Mouse (Mus musculus): Measurements from ENCODE around the gene Ptma. TPM values are rescaled to one million over a fixed set of nuclear protein-coding genes. Genes with fewer than 3 reads are reported as not detected.

Gene Ptma
- polyA plus RNA-seq, 1 experiment from 2014 or later: 2,949 TPM

GRCm38 (mm10) chr1:86487295-86487907, 39.1 kb upstream of the Ptma start:
- ATAC-seq (replicated peaks; ENCODE audit: low FRiP score): peak; percentile 96
- no peaks in the 10 kb centered on the region for H3K36me3 ChIP-seq
- peak overlapping the region; percentile 97 for H3K27ac ChIP-seq

GRCm38 (mm10) chr1:86487908-86488314, 38.6 kb upstream of the Ptma start:
- ATAC-seq (replicated peaks; ENCODE audit: low FRiP score): no peak; the same call in 1 of the 2 replicates
- peak overlapping the region; percentile 97 for H3K27ac ChIP-seq
- whole genome bisulfite sequencing: 8% methylated on average over 20 of the region's 20 CpGs
- H3K36me3 ChIP-seq: no peaks in the 10 kb centered on the region
- peak overlapping the region; percentile 81 for H3K4me2 ChIP-seq
- peak overlapping the region; percentile 65 for H3K4me3 ChIP-seq (replicated peaks)
- H3K4me1 ChIP-seq: peaks cover 43% of the 10 kb centered on the region
- H3K27me3 ChIP-seq: no peaks in the 10 kb centered on the region
- H3K9me3 ChIP-seq (replicated peaks): no peaks in the 10 kb centered on the region
- H3K9ac ChIP-seq: peak overlapping the region; percentile 81

More at GRCm38 (mm10) chr1:86487295-86487907, 39.1 kb upstream of the Ptma start:
- WGBS: under 1% methylated on average over 74 of the region's 74 CpGs
- Histone ChIP-seq H3K27me3 (no peaks in the 10 kb centered on the region), H3K9me3 (replicated peaks) (no peaks in the 10 kb centered on the region), H3K4me3 (replicated peaks) (peak overlapping the region; percentile 65), H3K9ac (peak overlapping the region; percentile 81), H3K4me2 (peak overlapping the region; percentile 81), H3K4me1 (peaks cover 44% of the 10 kb centered on the region)

- peaks cover 40% of the 10 kb centered on the region for H3K4me1 ChIP-seq
- 55% methylated on average over 7 of the region's 7 CpGs for WGBS
- H3K9me3 ChIP-seq (replicated peaks): no peaks in the 10 kb centered on the region
- H3K36me3 ChIP-seq: no peaks in the 10 kb centered on the region
- no peak for ATAC-seq (replicated peaks; ENCODE audit: low FRiP score)
- H3K27me3 ChIP-seq: no peaks in the 10 kb centered on the region
- peak overlapping the region; percentile 65 for H3K4me3 ChIP-seq (replicated peaks)
- peak overlapping the region; percentile 81; the same call in 1 of the 2 replicates for H3K9ac ChIP-seq
- peak overlapping the region; percentile 81 for H3K4me2 ChIP-seq
- peak overlapping the region; percentile 97 for H3K27ac ChIP-seq
Measured at GRCm38 (mm10) chr1:86488326-86488725, 38.2 kb upstream of the Ptma start.

GRCm38 (mm10) chr1:86488774-86489173, 37.8 kb upstream of the Ptma start:
- Histone ChIP-seq H3K36me3 (no peaks in the 10 kb centered on the region), H3K27me3 (no peaks in the 10 kb centered on the region), H3K4me1 (peaks cover 40% of the 10 kb centered on the region), H3K9me3 (replicated peaks) (no peaks in the 10 kb centered on the region), H3K4me2 (peak overlapping the region; percentile 81), H3K4me3 (replicated peaks) (peak overlapping the region; percentile 65), H3K27ac (peak overlapping the region; percentile 97), H3K9ac (no peak overlapping the region)
- WGBS: 95% methylated on average over 4 of the region's 4 CpGs
- no peak for ATAC-seq (replicated peaks; ENCODE audit: low FRiP score)

- no peak for ATAC-seq (replicated peaks; ENCODE audit: low FRiP score)
- no peak overlapping the region for H3K4me3 ChIP-seq (replicated peaks)
- H3K27me3 ChIP-seq: no peaks in the 10 kb centered on the region
- H3K36me3 ChIP-seq: no peaks in the 10 kb centered on the region
- H3K27ac ChIP-seq: peak overlapping the region; percentile 92; the same call in 1 of the 2 replicates
- peaks cover 40% of the 10 kb centered on the region for H3K4me1 ChIP-seq
- no peak overlapping the region for H3K4me2 ChIP-seq
- H3K9me3 ChIP-seq (replicated peaks): no peaks in the 10 kb centered on the region
- WGBS: 93% methylated on average over 4 of the region's 4 CpGs
- no peak overlapping the region for H3K9ac ChIP-seq
Measured at GRCm38 (mm10) chr1:86489901-86490300, 36.6 kb upstream of the Ptma start.

GRCm38 (mm10) chr1:86490697-86491096, 35.8 kb upstream of the Ptma start:
- WGBS: 67% methylated on average over 3 of the region's 3 CpGs
- Histone ChIP-seq H3K9me3 (replicated peaks) (no peaks in the 10 kb centered on the region), H3K9ac (no peak overlapping the region), H3K27me3 (no peaks in the 10 kb centered on the region), H3K27ac (peak overlapping the region; percentile 92), H3K36me3 (no peaks in the 10 kb centered on the region), H3K4me2 (no peak overlapping the region), H3K4me1 (peaks cover 40% of the 10 kb centered on the region), H3K4me3 (replicated peaks) (no peak overlapping the region)
- no peak for ATAC-seq (replicated peaks; ENCODE audit: low FRiP score)

- H3K27me3 ChIP-seq: no peaks in the 10 kb centered on the region
- ATAC-seq (replicated peaks; ENCODE audit: low FRiP score): no peak
- no peak overlapping the region for H3K4me2 ChIP-seq
Measured at GRCm38 (mm10) chr1:86491533-86492094, 34.9 kb upstream of the Ptma start.

GRCm38 (mm10) chr1:86492095-86493070, 34.1 kb upstream of the Ptma start:
- H3K4me2 ChIP-seq: no peak overlapping the region

More at GRCm38 (mm10) chr1:86491533-86492094, 34.9 kb upstream of the Ptma start:
- Histone ChIP-seq H3K9ac (no peak overlapping the region), H3K27ac (peak overlapping the region; percentile 92), H3K9me3 (replicated peaks) (no peaks in the 10 kb centered on the region), H3K4me1 (peaks cover 39% of the 10 kb centered on the region), H3K4me3 (replicated peaks) (no peak overlapping the region), H3K36me3 (no peaks in the 10 kb centered on the region)
- 57% methylated on average over 7 of the region's 7 CpGs for WGBS

GRCm38 (mm10) chr1:86493783-86494182, 32.7 kb upstream of the Ptma start:
- ATAC-seq (replicated peaks; ENCODE audit: low FRiP score): no peak

More at GRCm38 (mm10) chr1:86492095-86493070, 34.1 kb upstream of the Ptma start:
- Histone ChIP-seq H3K4me1 (peaks cover 44% of the 10 kb centered on the region), H3K27me3 (no peaks in the 10 kb centered on the region), H3K9ac (0 out of 2 replicates have a peak overlapping the region, but pooled peaks have one; percentile 7), H3K9me3 (replicated peaks) (no peaks in the 10 kb centered on the region), H3K27ac (peak overlapping the region; percentile 92), H3K36me3 (no peaks in the 10 kb centered on the region), H3K4me3 (replicated peaks) (no peak overlapping the region)
- ATAC-seq (replicated peaks; ENCODE audit: low FRiP score): no peak
- WGBS: 61% methylated on average over 9 of the region's 9 CpGs

GRCm38 (mm10) chr1:86496340-86496739, 30.2 kb upstream of the Ptma start:
- Histone ChIP-seq H3K27ac (peak overlapping the region; percentile 92; the same call in 1 of the 2 replicates), H3K36me3 (no peaks in the 10 kb centered on the region), H3K9me3 (replicated peaks) (no peaks in the 10 kb centered on the region), H3K4me1 (peaks cover 59% of the 10 kb centered on the region), H3K27me3 (no peaks in the 10 kb centered on the region), H3K4me2 (no peak overlapping the region), H3K4me3 (replicated peaks) (no peak overlapping the region), H3K9ac (no peak overlapping the region)
- WGBS: 93% methylated on average over 4 of the region's 4 CpGs
- ATAC-seq (replicated peaks; ENCODE audit: low FRiP score): no peak

More at GRCm38 (mm10) chr1:86493783-86494182, 32.7 kb upstream of the Ptma start:
- H3K27ac ChIP-seq: no peak overlapping the region
- peaks cover 52% of the 10 kb centered on the region for H3K4me1 ChIP-seq
- no peaks in the 10 kb centered on the region for H3K9me3 ChIP-seq (replicated peaks)
- no peaks in the 10 kb centered on the region for H3K36me3 ChIP-seq
- no peaks in the 10 kb centered on the region for H3K27me3 ChIP-seq
- no peak overlapping the region for H3K4me3 ChIP-seq (replicated peaks)
- 60% methylated on average over 3 of the region's 3 CpGs for WGBS
- H3K9ac ChIP-seq: no peak overlapping the region
- no peak overlapping the region for H3K4me2 ChIP-seq

- H3K27me3 ChIP-seq: no peaks in the 10 kb centered on the region
- no peak for ATAC-seq (replicated peaks; ENCODE audit: low FRiP score)
- H3K4me3 ChIP-seq (replicated peaks): no peak overlapping the region
- H3K9ac ChIP-seq: no peak overlapping the region
- H3K36me3 ChIP-seq: no peaks in the 10 kb centered on the region
- H3K9me3 ChIP-seq (replicated peaks): no peaks in the 10 kb centered on the region
- no peak overlapping the region for H3K4me2 ChIP-seq
- H3K4me1 ChIP-seq: peaks cover 58% of the 10 kb centered on the region
- WGBS: 66% methylated on average over 5 of the region's 5 CpGs
- peak overlapping the region; percentile 92 for H3K27ac ChIP-seq
Measured at GRCm38 (mm10) chr1:86497361-86497760, 29.2 kb upstream of the Ptma start.

All from kidney, embryonic 15.5 days (tissue).